Mouse (Mus musculus): Measurements from ENCODE around the gene Znrf1.

Gene Znrf1

DNA sequence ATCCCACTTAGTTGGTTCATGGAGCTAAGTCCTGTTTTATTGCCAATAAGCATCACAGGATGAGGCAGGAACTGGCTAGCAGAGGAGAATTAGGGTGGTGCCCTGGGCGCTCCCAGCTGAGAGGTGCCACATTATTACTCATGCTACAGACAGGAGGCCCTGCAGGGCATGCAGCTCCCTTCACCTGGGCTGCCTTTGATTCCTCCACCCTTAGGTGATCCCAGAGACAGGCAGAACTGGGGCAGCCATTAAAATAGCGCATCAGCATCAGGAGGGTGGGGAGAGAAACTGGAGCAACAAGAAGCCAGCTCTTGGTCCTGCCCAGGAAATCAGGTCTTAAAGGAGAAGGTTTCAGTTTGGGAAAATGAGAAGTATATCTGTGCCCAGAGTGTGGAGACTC is 69.1 kb downstream of the Znrf1 start:
- no peak for DNase-seq

DNA sequence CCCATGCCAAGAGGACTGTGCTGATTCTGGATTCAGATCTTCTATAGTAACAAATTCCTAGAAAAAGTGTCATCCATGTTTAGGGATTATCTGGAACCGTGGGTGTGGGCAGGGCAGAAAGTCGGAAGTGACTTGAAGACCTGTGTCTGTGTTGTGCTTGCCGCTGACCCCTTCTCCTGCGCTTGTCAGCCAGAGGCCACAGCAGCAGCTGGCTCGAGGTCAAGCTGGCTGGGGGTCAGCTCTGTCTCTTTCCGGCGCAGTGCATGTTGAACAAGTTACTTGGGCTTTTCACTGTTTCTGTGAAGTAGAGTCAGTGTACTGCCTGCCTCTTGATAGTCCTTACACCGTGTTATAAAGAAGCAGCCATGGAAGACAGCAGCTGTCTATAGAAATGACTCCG is 71.1 kb downstream of the Znrf1 start:
- no peak for DNase-seq

DNA sequence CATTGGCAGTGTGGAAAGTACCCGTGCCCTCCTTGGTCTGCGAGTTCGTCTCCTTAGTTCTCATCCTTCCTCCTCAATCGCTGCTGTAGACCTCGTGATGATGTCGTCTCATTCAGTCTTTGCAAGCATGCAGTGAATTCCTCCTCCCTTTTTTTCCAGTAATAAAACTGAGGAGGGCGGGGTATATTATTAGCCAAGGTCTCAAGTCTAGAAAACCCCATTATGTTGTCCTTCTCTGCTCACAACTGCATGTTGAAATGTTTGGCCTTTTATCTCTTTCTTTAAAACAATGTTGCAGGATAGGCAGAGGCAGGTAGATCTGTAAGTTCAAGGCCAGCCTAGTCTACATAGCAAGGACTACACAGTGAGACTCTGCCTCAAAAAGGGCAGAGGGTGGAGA is 71.5 kb downstream of the Znrf1 start:
- no peak for DNase-seq

DNA sequence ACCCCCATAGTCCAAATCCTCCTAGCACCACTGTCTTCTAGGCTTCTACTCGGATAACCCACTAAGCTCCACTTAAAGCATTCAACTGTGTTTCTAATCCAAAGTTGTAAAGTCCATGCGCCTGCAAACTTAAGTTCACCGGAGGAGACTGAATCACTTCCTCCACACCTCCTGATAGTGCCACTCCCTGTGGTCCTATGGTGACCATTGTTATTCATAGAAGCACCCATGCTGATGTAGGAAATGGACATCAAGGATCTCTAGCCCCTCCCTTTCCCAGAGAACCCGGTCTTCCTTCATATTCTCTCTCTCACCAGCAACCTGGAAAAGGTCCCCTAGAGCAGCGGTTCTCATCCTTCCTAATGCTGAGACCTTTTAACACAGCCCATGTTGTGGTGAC is 77.3 kb downstream of the Znrf1 start:
- DNase-seq = no peak

DNA sequence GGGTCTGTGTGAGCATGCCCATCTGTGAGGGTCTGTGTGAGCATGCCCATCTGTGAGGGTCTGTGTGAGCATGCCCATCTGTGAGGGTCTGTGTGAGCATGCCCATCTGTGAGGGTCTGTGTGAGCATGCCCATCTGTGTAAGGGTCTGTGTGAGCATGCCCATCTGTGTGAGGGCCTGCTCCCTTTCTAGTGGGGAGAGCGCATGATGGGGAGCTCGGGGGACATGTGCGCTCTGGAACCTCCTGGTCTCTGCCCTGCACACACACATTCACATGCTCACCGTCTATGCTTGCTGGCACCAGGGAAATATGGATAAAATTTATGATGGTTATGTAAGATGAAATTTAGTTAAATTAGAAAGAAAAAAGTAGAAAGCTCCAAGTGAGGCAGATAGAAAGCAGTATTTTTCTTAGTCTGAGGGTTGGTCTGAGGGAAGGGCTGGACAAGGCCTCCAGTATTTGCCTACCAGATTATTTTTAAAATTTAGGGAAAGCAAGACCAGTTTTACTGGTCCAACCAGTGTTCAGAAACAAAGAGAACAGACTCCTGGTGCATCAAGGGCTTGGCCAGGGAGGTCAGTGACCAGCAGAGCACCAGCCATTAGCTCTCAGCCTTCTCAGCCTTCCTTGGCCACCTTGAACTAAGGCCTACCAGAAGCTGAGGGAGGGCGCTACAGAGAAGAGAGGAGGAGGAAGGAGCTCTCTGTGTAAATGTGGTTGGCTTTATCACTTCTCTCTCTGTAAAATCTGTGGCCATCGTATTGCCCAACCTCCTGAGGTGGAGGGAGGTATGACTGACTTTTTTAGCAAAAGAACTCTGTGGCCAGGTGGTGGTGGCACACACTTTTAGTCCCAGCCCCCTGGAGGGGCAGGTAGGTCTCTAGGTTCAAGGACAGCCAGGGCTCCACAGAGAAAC is 79.1 kb downstream of the Znrf1 start:
- no peak for DNase-seq

DNA sequence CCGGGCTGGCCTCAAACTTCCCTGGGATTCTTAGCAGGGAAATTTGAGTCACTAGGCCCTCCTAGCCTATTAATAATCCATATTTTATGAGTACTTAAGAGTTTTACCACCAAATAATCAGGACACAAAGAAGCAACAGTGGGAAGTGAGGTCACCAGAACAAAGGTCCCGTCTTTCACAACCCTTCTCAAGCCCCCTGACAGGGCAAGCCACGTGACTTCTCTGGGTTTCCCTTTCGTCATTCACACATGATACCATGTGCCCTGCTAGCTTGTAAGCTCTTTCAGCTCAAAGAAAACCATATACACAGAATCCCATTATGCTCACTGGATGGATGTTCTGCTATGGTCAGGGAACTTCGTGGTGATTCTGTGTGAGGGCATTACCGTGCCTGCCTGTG is 81.9 kb downstream of the Znrf1 start:
- DNase-seq = no peak

DNA sequence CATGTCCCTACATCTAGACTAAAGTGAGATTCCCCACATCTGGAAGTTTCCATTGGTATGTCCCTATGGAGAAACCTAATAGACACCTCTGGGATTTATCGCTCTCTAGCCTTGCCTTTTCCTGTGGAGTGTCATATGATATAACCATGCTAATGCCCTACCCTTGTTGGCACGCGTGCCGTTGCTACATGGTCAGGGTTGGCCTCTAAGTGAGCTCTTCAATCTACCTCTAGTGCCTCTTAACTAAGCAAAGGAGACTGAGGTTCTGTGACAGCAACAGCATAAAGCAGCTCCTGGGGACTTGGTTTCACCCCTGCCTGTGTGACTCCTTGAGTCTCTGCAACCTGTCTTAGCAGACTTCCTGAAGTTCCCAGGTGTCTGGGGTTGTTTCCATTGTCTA is 82.4 kb downstream of the Znrf1 start:
- no peak for DNase-seq

DNA sequence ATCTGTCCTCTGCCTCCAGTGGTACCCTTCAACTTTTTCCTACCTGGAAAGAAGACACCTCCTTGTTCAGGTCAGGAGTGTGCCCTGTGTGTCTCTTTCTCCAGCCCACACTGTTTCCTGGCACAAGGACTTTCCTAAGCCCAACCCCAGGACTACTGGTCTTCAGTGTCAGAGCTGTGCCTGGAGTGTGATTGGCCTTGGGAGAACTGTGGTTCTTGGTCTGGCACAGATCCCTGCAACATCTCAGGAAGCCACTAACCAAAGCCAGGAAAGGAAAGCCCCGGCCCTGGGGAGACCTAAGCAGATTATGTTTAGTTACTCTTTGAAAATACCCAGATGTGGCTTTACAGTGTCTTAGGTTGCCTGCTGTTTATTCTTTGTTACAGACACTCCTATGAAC is 84.0 kb downstream of the Znrf1 start:
- no peak for DNase-seq

DNA sequence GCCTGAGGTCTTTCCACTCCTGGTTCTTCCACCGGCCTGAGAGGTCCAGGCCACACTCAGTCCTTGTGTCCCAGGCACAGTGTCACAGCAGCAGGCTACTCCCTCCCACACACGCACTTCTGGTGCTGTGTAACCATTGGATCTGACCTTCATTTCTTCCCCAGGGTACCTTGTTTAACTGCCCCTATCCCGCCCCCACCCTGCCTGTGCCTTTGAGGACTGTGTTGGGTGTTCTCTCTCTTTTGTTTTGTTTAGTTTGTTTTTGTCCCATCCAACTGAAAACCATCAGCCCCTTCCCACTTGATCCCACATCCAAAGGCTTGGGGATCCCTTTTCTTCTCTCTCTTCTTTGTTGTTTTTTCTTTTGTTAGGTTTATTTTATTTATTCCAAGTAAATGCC is 86.2 kb downstream of the Znrf1 start:
- DNase-seq = no peak

DNA sequence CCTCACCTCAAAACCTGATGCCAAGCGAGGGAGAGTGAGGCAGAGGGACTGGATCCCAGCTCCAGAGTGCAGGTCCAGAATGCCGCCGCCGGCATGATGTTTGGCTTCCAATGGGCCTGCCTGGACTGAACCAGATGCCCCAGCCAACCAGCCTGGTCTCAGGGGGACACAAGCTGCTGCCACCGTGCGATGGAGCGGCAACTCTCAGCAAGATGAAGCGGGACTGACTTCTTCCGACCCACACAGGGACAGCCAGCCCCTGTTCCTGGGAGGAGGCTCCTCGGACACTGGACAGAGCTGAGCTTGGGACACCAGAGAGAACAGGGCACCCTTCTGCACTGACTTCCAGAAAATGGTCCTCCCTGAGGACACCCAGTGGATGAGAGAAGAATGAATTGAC is 86.7 kb downstream of the Znrf1 start:
- no peak for DNase-seq

DNA sequence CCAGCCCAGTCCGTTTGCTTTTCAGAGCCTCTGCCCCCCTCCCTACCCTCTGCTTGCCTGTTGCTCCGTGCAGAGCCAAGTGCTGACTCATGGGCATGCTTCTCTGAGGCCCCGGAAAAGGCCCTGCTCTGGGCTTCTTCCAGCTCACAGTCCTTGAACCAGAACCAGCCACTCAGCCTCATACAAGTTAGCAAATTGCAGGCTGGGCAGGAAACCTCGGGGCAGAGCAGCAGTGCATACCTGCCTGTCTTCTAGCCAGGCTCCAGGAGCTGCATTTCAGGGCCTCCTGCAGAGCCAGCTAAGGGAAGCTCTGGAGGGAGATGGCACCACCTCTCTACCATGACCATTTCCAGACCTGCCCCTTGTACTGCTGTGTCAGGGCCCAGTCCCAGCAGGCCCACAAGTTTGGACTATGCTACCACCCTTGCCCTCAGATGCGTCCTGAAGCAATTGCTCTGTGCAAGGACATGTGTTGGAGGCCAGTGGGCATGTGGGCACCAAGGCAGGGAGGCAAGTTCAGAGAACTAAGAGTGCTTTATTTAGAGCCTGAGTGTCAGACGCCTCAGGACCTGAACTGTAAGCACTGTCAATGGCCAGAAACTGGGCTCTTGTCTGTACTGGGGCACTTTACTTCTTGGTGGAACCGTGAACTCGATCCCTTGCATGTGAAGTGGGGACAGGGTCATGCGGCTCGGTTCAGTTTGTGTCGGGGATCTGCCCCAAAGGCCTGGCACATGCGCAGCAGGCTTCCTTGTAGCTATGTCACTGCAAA is 88.4 kb downstream of the Znrf1 start:
- peak; percentile 92 for DNase-seq

DNA sequence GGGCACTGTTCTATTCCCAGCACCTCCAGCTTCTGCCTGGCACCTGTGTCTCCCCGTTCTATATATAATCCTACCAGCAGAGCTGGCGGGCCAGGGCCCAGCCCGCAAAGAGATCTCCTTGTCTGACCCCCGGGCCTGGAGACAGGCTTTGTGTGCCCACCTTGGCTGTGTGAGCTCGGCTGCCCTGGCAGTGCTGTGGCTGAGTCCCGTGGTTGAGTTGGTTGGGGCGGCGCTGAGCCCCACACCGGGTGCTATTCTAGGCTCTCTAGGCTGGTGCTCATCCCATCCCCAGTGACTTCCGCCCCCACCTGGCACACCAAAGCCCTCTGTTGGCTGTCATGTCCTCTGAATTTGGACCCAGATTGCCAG is 88.9 kb downstream of the Znrf1 start:
- no peak for DNase-seq

DNA sequence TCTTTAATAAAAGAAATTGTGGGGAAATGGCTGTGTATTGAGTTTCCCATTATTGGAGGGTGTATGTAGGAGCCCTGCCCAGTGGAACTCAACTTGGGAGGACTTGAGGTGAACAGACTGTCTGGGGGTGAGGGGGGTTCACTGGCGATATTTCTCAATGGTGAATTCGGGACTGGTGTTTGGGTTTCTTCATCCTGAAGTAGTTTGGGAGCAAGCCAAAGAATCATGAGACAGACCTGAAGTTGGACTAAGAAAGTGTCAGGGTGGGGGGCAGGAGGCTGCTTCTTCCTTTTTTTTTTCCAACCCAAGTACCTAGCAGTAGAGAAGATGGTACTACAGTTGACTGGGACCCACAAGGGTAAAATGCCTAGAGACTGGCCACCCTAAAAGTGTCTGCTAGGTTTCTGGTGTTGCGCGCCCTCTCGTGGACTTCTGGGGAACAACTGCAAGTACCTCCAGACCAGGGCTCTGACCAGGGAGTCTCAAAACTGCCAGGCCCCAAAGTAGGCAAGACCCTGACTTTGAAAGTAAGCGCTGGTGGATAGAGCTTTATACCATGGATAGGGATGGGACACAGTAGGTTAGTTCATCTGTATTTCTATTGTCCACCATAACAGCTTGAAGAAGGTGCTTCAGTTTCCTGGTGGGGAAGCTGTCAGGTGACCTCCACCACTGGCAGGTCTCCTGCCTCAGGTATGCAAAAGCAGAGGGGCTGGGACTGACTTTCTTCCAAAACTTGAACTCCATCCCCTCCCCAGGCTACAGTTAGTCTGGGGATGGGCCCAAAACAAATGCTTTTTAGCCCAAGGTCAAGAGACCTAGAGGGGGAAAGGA is 90.0 kb downstream of the Znrf1 start:
- peak; percentile 63 for DNase-seq

DNA sequence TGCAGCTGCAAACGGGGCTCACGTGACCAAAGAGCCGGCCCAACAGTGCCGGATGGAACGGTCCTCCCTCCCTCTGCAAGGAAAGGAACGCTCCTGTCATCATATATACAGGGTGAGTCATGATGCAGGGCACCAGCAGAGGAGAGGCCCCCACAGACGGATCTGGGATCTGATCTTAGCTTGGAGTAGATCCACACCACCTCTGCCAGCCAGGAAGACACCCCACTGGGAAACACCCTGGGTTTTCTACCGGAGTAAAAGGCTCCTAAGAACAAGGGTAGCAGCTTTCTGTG is 90.6 kb downstream of the Znrf1 start:
- no peak for DNase-seq

DNA sequence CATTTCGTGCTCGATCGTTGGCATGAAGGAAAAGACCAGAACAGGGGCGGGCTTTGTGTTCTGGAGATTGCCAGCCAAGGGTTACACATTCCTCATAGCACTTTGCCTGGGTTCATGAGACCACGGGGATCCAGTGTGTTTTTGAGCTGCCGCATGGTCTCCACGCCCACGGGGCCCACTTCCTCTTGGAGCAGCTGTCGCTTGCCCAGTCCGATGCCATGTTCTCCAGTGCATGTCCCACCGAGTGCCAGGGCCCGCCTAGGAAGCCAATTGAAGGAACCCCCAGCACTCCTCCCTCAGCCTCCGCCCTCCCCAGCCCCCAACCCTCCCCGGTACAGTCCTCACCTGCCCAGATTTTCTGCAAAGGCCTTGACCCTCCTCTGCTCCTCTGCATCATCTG is 91.0 kb downstream of the Znrf1 start:
- no peak for DNase-seq

DNA sequence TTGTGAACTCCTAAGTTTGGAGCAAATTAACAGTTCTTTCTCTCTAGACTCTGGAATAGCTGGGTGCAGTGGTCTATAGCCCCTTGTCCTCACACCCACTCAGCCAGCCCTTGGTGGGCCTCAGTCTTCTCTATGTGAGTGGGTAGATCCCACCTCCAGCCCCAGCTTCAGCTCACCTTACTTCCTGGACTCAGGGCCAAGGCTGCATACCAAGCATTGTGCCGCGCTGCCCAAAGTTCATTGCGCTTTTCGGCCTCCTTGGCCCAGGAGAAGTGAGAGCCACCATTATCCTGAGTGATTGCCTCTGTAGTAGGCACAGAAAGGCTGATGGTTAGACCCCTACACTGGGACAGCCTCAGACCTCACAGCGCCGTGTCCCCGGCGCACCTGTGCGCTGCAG is 92.0 kb downstream of the Znrf1 start:
- peak; percentile 57 for DNase-seq

DNA sequence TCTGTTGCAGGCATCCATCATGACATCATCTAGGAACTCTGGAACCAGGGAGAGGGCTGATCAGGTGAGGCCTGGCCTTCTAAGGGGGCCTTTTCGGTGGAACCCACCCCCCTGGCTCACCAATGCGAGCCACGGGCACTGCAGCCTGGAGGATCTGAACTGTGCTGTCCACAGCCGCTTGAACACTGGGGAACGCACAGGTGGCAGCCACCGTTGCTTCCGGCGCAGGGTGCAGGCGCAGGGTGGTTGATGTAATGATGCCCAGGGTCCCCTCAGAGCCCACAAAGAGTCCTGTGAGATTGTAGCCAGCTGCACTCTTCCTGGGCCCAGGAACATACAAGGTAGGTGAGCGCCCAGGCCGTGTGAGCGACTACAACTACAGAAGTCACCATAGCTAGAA is 92.5 kb downstream of the Znrf1 start:
- DNase-seq = no peak

DNA sequence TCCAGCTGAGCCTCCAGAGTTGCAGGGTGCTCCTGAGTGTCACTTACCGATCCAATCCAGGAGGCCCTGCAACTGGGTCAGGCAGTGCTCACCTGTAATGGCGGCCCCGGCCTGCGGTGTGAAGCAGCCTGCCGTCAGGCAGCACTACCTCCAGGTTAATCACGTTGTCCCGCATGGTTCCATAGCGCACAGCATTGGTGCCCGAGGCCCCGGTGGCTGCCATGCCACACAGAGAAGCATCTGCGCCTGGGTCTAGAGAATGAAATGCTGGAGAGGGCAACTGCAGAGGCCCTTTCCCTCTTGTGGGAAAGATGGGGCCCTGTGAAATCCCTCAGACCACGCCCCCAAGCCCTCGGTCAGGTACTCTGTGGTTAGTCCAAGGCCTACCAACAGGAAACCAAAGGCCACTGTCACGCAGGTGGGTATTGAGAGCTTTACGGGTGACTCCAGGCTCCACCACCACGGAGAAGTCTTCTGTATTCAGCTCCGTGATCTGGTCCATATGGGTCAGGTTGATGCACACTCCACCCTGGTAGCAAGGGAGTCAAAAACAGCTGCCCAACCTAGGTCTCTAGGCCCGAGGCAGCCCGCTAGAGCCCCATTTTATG is 93.1 kb downstream of the Znrf1 start:
- no peak for DNase-seq

DNA sequence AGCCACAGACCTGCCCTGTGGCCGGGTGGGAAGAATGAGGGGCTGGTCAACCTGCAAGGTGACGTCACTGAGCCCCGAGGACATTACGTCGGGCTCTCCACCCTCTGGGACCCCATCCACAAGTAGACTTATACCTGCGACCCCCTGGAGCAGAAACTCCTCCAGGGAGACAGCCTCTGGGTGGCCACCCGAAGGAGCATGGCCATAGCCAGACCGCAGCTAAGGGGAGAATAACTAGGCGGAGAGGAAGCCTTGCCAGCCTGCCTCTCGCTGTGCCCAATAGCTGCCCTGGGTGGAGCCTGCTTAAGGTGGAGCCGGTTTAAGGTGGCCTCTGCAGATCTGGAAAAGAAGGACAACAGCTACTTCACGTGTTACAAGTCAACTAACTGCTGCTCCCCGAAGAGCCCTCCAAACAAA is 94.2 kb downstream of the Znrf1 start, which contains the start of gene Ldhd:
Ldhd (minus strand) TSS at position 270 of the 417 bp plus-strand sequence.
- peak; percentile 82 for DNase-seq

DNA sequence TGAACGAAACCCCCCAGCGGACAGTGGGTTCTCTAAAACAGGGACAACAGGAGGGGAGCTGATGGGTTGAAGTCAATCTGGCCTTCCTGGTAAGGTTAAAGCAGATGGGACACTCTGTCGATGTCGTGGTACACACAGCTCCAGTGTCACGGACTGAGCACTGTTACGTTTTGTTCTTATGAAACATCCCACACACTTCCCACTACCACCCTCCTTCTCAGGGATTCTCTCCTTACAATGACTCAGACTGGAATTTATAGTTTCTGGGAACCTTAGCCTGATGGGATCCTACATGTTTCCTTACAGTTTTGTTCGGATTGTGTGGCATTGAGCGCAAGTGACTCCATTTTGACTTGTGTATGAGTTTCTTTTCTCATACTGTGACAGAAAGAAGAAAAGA is 95.7 kb downstream of the Znrf1 start:
- no peak for DNase-seq

DNA sequence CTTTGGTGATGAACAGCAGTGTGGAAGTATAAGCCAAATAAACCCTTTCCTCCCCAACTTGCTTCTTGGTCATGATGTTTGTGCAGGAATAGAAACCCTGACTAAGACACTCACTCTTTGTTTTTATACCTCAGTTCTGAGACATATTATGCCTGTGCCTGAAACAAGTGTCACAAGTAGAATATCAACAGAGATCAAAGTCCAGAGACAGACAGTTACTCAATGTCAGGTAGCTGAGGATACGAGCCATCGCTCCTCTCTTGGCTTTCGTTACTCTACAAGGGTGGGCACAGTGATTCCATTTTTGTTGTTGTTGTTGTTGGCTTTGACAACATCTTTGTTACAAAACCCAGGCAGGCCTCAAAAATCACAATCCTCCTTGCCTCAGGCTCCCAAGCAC is 97.1 kb downstream of the Znrf1 start:
- DNase-seq = no peak

DNA sequence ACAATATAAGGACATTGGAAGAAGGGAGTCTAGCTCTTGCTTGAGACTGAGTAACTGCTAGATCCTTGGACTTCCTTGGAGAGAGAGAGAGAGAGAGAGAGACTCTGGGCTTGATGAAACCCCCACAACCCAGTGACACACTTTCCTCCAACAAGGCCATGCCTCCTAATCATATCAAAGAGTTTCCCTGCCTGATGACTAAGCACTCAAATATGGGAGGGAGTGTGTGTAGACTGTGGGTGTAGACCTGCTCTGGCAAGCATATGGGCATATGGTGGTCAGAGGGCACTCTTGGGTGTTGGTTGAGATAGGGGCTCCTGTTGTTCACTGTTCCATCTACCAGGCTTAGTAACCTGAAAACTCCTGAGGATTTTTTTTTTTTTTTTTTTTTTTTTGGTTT is 102.2 kb downstream of the Znrf1 start:
- no peak for DNase-seq

DNA sequence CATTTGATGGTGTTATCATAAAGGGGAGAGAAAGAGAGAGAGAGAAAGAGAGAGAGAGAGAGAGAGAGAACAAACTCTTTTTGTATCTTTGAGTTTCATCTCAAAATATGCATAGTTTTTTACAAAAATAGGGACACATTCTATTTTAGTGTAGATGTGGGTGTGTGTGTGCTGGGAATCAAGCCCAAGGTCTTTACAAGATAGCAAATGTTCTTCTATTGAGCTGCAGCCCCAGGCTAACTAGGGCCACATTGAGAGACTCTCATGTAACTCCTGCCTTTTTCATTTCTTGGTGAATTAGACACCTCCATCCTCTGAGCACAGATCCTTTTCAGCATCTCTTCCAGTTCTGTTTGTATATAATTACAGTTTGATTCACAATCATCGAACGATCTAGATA is 105.2 kb downstream of the Znrf1 start:
- DNase-seq = no peak

All from kidney, adult 11 months (tissue).